Mouse (Mus musculus): ENCODE results near the gene Isoc2a. TPM values are rescaled to one million over a fixed set of nuclear protein-coding genes. Genes with fewer than 3 reads are reported as not detected.

The Isoc2a gene
- polyA plus RNA-seq, 1 experiment from 2014 or later, result 0.82 TPM

DNA sequence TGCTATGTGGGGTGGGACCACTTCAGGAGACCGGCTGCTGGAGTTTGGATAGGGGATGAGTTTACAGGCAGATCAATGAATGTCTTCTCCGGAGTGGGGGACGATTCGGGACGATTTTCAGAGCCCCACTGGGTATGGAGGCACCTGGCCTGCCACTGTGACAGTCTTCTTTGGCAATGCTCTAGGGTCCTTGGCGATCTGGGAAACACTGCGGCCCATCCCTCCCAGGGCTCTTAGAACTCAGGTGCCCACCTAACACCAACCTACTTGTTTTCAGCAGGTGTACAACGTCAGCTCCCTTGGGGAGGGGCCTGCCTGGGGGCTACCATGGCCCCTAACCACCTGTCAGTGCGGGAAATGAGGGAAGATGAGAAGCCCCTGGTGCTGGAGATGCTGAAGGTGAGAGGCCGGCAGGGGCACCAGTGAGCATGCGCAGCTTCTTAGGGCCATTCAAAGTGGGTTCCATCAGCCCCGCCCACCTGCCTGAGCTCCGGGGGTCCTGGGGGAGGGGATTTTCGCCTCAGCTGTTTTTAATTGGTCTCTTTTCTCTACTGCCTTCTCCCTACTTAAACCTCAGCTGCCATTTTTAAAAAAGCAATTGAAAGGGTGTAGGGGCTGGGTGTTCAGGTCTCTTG, 46.1 kb downstream of the Isoc2a start:
- peak overlapping the region; percentile 94 for H3K4me2 ChIP-seq (ENCODE audit: low read depth)
- H3K9me3 ChIP-seq (ENCODE audit: control insufficient read depth, low read length), result no peaks in the 10 kb centered on the region
- H3K4me3 ChIP-seq (ENCODE audit: low read depth, low read length), result peak overlapping the region; percentile 37
- WGBS, result under 1% methylated on average over 14 of the region's 14 CpGs
- peaks cover 18% of the 10 kb centered on the region for H3K36me3 ChIP-seq (ENCODE audit: control insufficient read depth, insufficient read depth, low read length)
- H3K27me3 ChIP-seq (ENCODE audit: control insufficient read depth, insufficient read depth, low read length), result no peaks in the 10 kb centered on the region
- H3K9ac ChIP-seq (ENCODE audit: low read length), result peak overlapping the region; percentile 65
- ATAC-seq (ENCODE audit: insufficient read depth, low FRiP score, low TSS enrichment) (peak; percentile 55), DNase-seq (ENCODE audit: low spot score) (peak; percentile 86)
- peaks cover 43% of the 10 kb centered on the region for H3K4me1 ChIP-seq (ENCODE audit: control insufficient read depth, insufficient read depth, low read length)
- peak overlapping the region; percentile 95 for H3K27ac ChIP-seq (ENCODE audit: low read depth, low read length)

DNA sequence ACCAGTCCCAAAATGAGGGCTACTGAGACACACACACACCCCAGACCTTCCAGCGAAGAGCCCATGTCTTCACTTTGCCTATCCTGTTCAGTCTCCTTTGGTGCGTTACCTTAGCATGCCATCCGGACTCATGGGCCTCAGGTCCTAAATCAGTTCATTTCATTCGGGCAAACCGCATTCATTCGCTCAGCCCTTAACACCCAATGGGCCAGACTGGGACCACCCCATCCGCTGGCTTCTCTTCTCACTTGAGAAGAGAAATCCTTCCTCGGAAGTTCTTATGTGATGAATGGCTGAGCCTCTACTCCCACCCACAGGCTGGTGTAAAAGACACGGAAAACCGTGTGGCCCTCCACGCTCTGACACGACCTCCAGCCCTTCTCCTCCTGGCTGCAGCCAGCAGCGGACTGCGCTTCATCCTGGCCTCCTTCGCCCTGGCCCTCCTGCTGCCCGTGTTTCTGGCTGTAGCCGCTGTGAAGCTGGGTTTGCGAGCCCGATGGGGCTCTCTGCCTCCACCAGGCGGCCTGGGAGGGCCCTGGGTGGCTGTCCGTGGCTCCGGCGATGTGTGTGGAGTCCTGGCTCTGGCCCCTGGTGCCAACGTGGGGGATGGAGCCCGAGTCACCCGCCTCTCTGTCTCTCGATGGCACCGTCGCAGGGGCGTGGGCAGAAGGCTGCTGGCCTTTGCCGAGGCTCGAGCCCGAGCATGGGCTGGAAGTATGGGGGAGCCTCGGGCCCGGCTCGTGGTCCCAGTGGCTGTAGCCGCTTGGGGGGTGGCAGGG, 46.8 kb downstream of the Isoc2a start:
- Histone ChIP-seq H3K4me3 (ENCODE audit: low read depth, low read length) (peak overlapping the region; percentile 25), H3K4me1 (ENCODE audit: control insufficient read depth, insufficient read depth, low read length) (peaks cover 43% of the 10 kb centered on the region), H3K36me3 (ENCODE audit: control insufficient read depth, insufficient read depth, low read length) (peaks cover 13% of the 10 kb centered on the region), H3K27me3 (ENCODE audit: control insufficient read depth, insufficient read depth, low read length) (no peaks in the 10 kb centered on the region), H3K27ac (ENCODE audit: low read depth, low read length) (peak overlapping the region; percentile 95), H3K9ac (ENCODE audit: low read length) (peak overlapping the region; percentile 65), H3K9me3 (ENCODE audit: control insufficient read depth, low read length) (no peaks in the 10 kb centered on the region), H3K4me2 (ENCODE audit: low read depth) (peak overlapping the region; percentile 94)
- ATAC-seq (ENCODE audit: insufficient read depth, low FRiP score, low TSS enrichment) (no peak), DNase-seq (ENCODE audit: low spot score) (peak; percentile 66)
- WGBS, result 3% methylated on average over 37 of the region's 37 CpGs

DNA sequence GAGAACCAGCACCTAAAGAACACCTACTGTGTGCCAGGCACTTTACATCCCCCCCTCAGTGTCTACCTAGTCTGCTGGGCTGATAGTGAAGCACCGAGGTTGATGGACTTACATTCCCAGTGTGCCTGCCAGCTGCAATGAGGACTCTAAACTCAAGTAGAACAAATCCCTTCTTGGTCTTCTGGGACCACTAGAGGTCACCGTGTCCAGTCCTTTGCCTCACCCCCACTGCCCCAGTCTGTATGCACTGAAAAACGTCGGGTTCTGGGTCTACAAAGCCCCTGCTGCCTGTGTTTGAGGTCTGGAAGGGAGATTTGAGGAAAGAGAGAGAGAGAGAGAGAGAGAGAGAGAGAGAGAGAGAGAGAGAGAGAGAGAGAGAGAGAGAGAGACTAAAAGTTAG, 47.5 kb downstream of the Isoc2a start:
- peaks cover 43% of the 10 kb centered on the region for H3K4me1 ChIP-seq (ENCODE audit: control insufficient read depth, insufficient read depth, low read length)
- peak overlapping the region; percentile 94 for H3K4me2 ChIP-seq (ENCODE audit: low read depth)
- no peak for DNase-seq (ENCODE audit: low spot score)
- no peaks in the 10 kb centered on the region for H3K9me3 ChIP-seq (ENCODE audit: control insufficient read depth, low read length)
- no peak overlapping the region for H3K9ac ChIP-seq (ENCODE audit: low read length)
- ATAC-seq (ENCODE audit: insufficient read depth, low FRiP score, low TSS enrichment), result no peak
- under 1% methylated on average over 4 of the region's 4 CpGs for WGBS
- peaks cover 10% of the 10 kb centered on the region for H3K36me3 ChIP-seq (ENCODE audit: control insufficient read depth, insufficient read depth, low read length)
- peak overlapping the region; percentile 95 for H3K27ac ChIP-seq (ENCODE audit: low read depth, low read length)
- no peaks in the 10 kb centered on the region for H3K27me3 ChIP-seq (ENCODE audit: control insufficient read depth, insufficient read depth, low read length)
- no peak overlapping the region for H3K4me3 ChIP-seq (ENCODE audit: low read depth, low read length)

DNA sequence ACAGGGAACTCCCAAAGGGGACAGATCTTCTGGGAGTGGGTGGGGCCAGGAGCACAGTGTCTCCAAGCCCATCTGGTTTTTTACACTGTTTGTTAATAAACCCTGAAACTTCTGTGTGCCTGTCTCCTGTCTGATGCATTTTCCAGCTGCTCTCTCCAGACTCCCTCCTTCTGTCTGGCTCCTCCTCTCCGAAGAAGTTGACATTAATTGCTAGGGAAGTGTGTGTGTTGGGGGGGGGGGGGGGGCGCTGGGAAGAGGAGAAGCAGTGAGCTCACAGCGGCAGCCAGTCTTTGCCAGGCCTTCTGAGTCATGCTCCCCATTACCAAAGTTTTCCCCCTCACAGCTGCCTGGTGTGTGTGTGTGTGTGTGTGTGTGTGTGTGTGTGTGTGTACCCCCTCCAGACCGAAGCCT, 47.9 kb downstream of the Isoc2a start:
- DNase-seq (ENCODE audit: low spot score) (peak; percentile 28), ATAC-seq (ENCODE audit: insufficient read depth, low FRiP score, low TSS enrichment) (no peak)
- 17% methylated on average over 3 of the region's 4 CpGs for WGBS
- Histone ChIP-seq H3K27me3 (ENCODE audit: control insufficient read depth, insufficient read depth, low read length) (no peaks in the 10 kb centered on the region), H3K9ac (ENCODE audit: low read length) (peak overlapping the region; percentile 15; the same call in 1 of the 2 replicates), H3K9me3 (ENCODE audit: control insufficient read depth, low read length) (no peaks in the 10 kb centered on the region), H3K36me3 (ENCODE audit: control insufficient read depth, insufficient read depth, low read length) (peaks cover 8% of the 10 kb centered on the region; the same call in 1 of the 2 replicates), H3K4me1 (ENCODE audit: control insufficient read depth, insufficient read depth, low read length) (peaks cover 43% of the 10 kb centered on the region), H3K4me2 (ENCODE audit: low read depth) (no peak overlapping the region), H3K27ac (ENCODE audit: low read depth, low read length) (peak overlapping the region; percentile 95), H3K4me3 (ENCODE audit: low read depth, low read length) (no peak overlapping the region)

DNA sequence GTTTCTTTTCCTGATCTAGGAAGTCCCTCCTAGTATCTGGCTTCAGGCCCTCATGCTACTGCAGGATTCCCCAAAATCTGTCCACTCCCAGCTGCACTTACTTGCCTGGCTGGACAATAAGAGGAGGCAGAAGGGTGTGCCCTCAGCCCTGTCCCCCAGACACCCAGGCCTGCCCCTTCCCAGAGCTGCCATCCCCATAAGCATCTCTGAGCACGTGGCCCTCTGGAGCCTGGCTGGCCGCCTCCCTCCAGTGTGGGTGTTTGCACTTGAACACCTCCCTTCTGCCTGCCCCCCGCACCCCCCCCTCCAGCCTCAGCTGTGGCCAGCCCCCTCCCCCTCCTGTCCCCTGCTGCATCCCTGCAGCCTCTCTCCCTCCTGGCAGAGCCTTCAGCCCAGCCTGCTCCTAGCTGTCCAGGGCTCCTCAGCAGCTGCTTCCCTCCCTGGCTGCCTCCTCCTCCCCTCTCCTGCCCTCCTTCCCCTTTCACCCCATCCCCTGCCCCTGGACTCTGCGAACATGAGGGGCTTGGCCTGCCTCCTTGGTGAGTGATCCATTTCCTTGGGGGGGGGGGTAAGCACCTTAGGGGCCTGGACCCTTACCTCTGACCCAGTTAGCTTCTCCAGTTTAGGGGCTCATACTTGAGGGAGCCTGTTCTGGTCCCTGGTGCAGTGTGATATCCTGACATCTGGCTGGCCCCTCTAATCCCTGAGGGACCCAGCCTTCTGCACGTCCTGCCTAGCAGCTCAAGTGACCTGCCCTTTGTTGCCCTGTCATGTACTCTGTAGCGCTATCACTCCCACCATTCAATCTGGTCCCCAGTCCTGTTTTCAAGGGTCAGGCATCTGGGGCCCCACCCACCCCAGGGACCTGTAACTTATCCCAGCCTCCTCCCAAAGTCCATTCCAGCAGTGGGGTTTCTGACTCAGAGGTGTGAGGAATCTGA, 48.8 kb downstream of the Isoc2a start, which contains the start of gene Ssc5d:
Gene Ssc5d (plus strand): TSS at position 345 of the 941 bp plus-strand sequence.
- no peak for ATAC-seq (ENCODE audit: insufficient read depth, low FRiP score, low TSS enrichment)
- H3K4me1 ChIP-seq (ENCODE audit: control insufficient read depth, insufficient read depth, low read length), result peaks cover 43% of the 10 kb centered on the region
- H3K4me2 ChIP-seq (ENCODE audit: low read depth), result peak within 1 kb of the TSS; percentile 17
- no peaks in the 10 kb centered on the region for H3K27me3 ChIP-seq (ENCODE audit: control insufficient read depth, insufficient read depth, low read length)
- H3K9ac ChIP-seq (ENCODE audit: low read length), result peak within 1 kb of the TSS; percentile 20; the same call in 1 of the 2 replicates
- WGBS, result 3% methylated on average over 6 of the region's 6 CpGs
- H3K36me3 ChIP-seq (ENCODE audit: control insufficient read depth, insufficient read depth, low read length), result peaks cover 1% of the 10 kb centered on the region; the same call in 1 of the 2 replicates
- H3K9me3 ChIP-seq (ENCODE audit: control insufficient read depth, low read length), result no peaks in the 10 kb centered on the region
- peak within 1 kb of the TSS; percentile 95 for H3K27ac ChIP-seq (ENCODE audit: low read depth, low read length)
- DNase-seq (ENCODE audit: low spot score), result peak; percentile 54
- H3K4me3 ChIP-seq (ENCODE audit: low read depth, low read length), result no peak within 1 kb of the TSS

DNA sequence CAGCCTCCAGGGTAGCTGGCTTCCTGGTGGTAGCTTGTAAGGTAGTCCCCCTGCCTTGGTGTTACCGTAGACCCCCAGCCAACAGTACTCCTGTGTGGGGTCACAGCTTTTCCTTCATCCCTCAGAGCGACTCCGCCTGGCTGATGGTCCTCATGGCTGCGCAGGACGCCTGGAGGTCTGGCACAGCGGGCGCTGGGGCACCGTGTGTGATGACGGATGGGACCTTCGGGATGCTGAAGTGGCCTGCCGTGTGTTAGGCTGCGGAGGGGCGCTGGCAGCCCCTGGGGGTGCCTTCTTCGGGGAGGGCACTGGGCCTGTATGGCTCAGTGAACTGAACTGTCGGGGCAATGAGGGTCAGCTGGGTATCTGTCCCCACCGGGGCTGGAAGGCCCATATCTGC, 49.9 kb downstream of the Isoc2a start:
- 62% methylated on average over 16 of the region's 16 CpGs for WGBS
- no peaks in the 10 kb centered on the region for H3K36me3 ChIP-seq (ENCODE audit: control insufficient read depth, insufficient read depth, low read length)
- H3K27ac ChIP-seq (ENCODE audit: low read depth, low read length), result peak overlapping the region; percentile 95; the same call in 1 of the 2 replicates
- H3K4me3 ChIP-seq (ENCODE audit: low read depth, low read length), result no peak overlapping the region
- H3K9ac ChIP-seq (ENCODE audit: low read length), result no peak overlapping the region
- no peak for DNase-seq (ENCODE audit: low spot score)
- H3K27me3 ChIP-seq (ENCODE audit: control insufficient read depth, insufficient read depth, low read length), result no peaks in the 10 kb centered on the region
- no peaks in the 10 kb centered on the region for H3K9me3 ChIP-seq (ENCODE audit: control insufficient read depth, low read length)
- H3K4me2 ChIP-seq (ENCODE audit: low read depth), result no peak overlapping the region
- ATAC-seq (ENCODE audit: insufficient read depth, low FRiP score, low TSS enrichment), result no peak
- H3K4me1 ChIP-seq (ENCODE audit: control insufficient read depth, insufficient read depth, low read length), result peaks cover 34% of the 10 kb centered on the region

DNA sequence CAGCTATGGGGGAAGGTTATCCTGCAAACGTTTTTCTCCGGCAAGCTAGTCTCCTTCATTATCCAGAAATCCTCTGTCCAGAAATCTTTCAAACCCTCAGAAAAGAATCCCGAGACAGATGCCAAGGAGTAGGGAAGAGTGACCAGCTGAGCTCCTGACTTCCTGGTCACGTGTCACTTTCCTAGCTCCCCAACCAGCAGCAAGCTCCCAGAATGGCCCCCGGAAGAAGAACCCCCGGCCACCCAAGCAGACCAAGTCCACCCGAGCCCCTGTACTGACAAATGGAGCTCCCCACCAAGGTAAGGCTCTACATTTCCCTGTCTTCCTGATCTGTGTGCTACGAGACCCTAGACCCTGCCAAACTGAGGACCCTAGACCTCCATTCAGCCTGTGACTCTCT, 50.8 kb downstream of the Isoc2a start:
- DNase-seq (ENCODE audit: low spot score) (no peak), ATAC-seq (ENCODE audit: insufficient read depth, low FRiP score, low TSS enrichment) (no peak)
- no peak overlapping the region for H3K9ac ChIP-seq (ENCODE audit: low read length)
- 67% methylated on average over 8 of the region's 8 CpGs for WGBS
- H3K9me3 ChIP-seq (ENCODE audit: control insufficient read depth, low read length), result no peaks in the 10 kb centered on the region
- no peak overlapping the region for H3K27ac ChIP-seq (ENCODE audit: low read depth, low read length)
- no peak overlapping the region for H3K4me3 ChIP-seq (ENCODE audit: low read depth, low read length)
- H3K36me3 ChIP-seq (ENCODE audit: control insufficient read depth, insufficient read depth, low read length), result no peaks in the 10 kb centered on the region
- H3K27me3 ChIP-seq (ENCODE audit: control insufficient read depth, insufficient read depth, low read length), result no peaks in the 10 kb centered on the region
- H3K4me2 ChIP-seq (ENCODE audit: low read depth), result no peak overlapping the region
- peaks cover 26% of the 10 kb centered on the region for H3K4me1 ChIP-seq (ENCODE audit: control insufficient read depth, insufficient read depth, low read length)

DNA sequence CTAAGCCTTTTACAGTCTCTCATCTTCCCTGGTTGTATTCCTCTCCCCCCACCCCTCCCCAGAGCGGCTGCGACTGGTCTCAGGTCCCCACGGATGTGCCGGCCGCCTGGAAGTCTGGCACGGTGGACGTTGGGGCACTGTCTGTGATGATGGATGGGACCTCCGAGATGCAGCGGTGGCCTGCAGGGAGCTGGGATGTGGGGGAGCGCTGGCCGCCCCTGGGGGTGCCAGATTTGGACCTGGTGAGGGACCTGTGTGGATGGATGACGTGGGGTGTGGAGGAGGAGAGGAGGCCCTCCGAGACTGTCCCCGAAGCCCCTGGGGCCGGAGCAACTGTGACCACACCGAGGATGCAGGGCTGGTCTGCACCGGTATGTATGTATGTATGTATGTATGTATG, 51.4 kb downstream of the Isoc2a start:
- Histone ChIP-seq H3K36me3 (ENCODE audit: control insufficient read depth, insufficient read depth, low read length) (no peaks in the 10 kb centered on the region), H3K4me2 (ENCODE audit: low read depth) (no peak overlapping the region), H3K27ac (ENCODE audit: low read depth, low read length) (no peak overlapping the region), H3K9me3 (ENCODE audit: control insufficient read depth, low read length) (no peaks in the 10 kb centered on the region), H3K4me1 (ENCODE audit: control insufficient read depth, insufficient read depth, low read length) (peaks cover 22% of the 10 kb centered on the region), H3K27me3 (ENCODE audit: control insufficient read depth, insufficient read depth, low read length) (no peaks in the 10 kb centered on the region), H3K4me3 (ENCODE audit: low read depth, low read length) (no peak overlapping the region), H3K9ac (ENCODE audit: low read length) (no peak overlapping the region)
- ATAC-seq (ENCODE audit: insufficient read depth, low FRiP score, low TSS enrichment) (no peak), DNase-seq (ENCODE audit: low spot score) (no peak)
- WGBS, result 65% methylated on average over 17 of the region's 17 CpGs

All from neural tube, embryonic 11.5 days (tissue).